Mouse (Mus musculus) C3H10T1/2 (cell line): ENCODE data around the gene Arl6ip1. TPM values are rescaled to one million over a fixed set of nuclear protein-coding genes. Genes with fewer than 3 reads are reported as not detected.

Experiments
- polyA plus RNA-seq, 2 experiments: library from polyadenylated mRNA; unstranded; fragments of >200 nt; fragmentation: generic; extraction: Trizol; gene quantifications; one replicate each; pipeline ENCODE4 v1.2.1; 2012; ENCODE audit warnings: missing spikeins in 2 of 2

The Arl6ip1 gene
- polyA plus RNA-seq, result 10 to 100 TPM in 1 of 2 experiments, 1 to 10 TPM in 1; 4.8 to 67.4 TPM

GRCm38 (mm10) chr7:118129430-118130041 is at the start of gene Arl6ip1:
Gene Arl6ip1, minus strand, starts transcription at chr7:118129662.

DNA sequence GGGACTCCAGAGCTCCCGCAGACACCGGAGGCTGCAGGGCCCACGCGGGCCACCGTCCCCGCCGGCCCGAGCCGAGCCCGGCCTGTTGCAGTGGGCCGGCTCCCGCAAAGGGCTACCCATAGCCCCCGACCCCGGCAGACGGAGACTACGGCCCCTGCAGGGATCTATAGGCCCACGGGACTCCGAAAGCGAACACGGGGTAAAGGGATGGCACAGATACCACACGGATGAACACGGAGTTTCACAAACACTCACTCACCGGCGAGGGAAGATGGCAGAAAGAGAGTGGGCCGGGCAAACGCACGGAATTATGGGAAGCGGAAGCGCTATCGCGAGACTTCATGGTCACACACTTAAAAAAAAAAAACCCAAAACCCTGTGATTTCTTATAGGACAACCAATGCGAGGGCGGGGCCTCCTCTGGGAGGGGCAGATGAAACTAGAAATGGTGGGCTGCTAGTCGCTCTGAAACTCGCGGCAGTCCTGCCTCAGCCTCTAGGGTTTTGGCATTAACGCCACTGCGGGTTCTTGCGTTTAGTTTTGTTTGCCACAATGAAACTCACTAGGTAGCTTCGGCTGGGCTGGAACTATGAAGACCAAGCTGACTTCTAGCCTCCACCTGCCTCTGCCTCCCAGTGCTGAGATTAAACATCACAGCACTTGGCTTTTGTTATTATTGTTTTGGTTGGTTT is 13.4 kb downstream of the Arl6ip1 start, which contains the start of gene Rps15a:
Rps15a (minus strand) TSS at position 312 of the 692 bp plus-strand sequence.

Other genes starting within 250 kb of the Arl6ip1 start
- 1,000 to 10,000 TPM; 1,049 to 1,310 TPM for gene Rps15a, start 13.5 kb downstream of the Arl6ip1 start, polyA plus RNA-seq
- 1 to 10 TPM in 1 of 2 experiments, under 1 TPM in 1; 0.14 to 6.7 TPM for gene Smg1, start 114.0 kb upstream of the Arl6ip1 start, polyA plus RNA-seq